Mouse (Mus musculus): ENCODE results near the gene Fgfr2.

GRCm38 (mm10) chr7:130715467-130715866 is 2407.7 kb downstream of the Fgfr2 start:
- no peak for TF ChIP-seq CTCF (IDR thresholded peaks at IDR 0.05; ENCODE audit: borderline replicate concordance, insufficient read depth, low read length)
- no peak for TF ChIP-seq POLR2A (IDR thresholded peaks at IDR 0.05; ENCODE audit: low read depth, low read length)
